Mouse (Mus musculus) spleen, embryonic (tissue): ENCODE measurements around the gene Tmem43.

Source experiments
- CTCF ChIA-PET: fragments of 350-600 bp; sonication (Branson Sonifier 250); formaldehyde crosslinking; loops from one replicate; lab custom pipeline; 2022; lab: Charles Lee

Gene Tmem43

DNA sequence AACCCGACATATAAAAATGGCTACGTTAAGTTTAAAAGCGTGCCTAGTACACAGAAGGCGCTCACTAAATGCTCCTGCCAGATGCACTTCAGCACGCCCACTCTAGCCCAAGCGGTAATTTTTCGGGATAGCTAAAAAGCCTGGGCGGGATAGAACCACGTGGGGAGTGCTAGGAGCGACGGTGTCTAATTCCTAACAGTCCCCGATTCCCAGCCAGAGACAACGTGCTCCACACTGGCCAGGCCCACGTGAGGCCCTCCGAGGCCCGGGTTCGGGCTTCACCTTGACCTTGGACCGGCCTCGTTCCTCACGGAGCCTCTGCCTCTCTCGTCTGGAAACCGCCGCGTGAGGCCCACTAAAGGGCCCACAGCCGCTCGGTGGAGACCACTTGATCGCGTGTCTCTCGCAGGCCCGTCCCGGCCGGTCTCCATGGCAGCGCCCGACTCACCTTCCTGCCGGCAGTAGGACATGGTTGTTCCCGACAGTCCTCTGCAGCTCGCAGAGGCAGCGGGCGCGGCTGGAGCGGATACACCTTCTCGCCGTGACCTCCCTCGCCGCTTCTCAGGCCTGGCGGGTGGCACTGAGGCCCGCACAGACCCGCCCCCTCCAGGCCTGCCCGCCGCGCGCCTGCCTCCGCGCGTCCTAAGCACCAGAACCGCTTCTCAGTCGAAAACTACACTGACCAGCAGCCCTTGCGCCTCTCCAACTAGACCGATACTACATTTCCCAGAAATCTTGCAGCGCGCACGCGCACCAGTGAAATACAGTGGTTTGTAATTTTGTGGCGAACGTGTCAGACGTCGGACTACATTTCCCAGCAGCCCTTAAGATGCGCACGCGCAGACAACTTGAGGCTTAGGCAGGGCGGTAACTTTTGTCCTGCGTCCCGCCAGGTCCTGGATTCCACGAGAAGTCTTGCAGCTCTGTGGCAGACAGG lies at the start of gene Tmem43, which contains the start of gene Chchd4:
Gene Tmem43, plus strand, starts transcription at position 836 of the 937 bp plus-strand sequence.
Gene Chchd4, minus strand, starts transcription at position 679 of the 937 bp plus-strand sequence.
- CTCF ChIA-PET = no interaction called here

DNA sequence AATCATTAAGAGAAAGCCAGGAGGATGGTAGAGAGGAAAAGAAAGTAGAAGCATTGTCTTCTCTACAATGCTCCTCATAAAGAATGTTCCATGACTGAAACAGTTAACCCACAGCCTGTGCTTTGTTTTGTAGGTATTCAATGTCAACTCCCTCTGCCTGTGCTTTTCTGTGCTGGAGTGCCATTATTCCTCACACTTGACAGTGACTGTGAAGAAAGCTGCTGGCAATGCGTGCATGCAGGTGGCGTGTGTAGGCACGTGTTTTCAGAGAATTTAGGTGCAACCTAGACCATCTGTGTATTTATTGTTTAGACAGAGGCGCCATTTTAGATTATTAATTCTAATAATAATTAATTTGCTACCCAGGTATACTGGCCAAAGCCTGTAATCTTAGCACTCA lies 49.4 kb upstream of the Tmem43 start:
- CTCF ChIA-PET = no interaction called here

DNA sequence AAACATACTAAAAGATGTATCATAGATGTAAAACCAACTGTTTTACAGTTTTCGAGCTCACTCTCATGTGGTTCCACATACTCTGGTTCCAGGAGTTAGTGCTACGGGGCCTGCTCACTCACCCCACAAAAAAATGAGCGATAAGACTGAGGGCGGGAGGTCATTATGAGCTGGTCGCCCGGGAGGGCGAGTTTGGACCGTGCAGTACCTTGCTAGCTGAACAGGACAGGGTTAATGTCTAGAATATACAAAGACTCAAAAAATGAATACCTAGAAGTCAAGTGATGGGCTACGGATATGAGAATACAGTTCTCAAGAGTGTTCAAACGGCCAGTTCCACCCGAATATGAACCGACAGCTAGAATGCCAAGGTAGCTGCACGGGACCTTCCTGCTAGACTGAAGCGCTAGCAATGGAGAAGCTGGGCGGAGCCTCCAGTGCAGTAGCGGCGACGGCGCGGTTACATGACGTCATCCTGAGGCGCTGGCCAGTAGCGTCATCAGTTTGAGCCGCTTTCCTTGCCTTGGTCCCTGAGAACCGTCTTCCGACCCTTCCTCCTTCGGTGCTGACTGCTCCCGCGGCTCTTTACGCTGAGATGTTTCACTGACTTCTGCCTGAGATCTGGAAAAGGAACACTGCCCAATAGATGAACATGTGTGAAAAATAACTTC lies 32.9 kb upstream of the Tmem43 start:
- CTCF ChIA-PET = interaction anchor here (0.7 kb wide), 1 partner anchor 763 kb away, joined by 4 read pairs; no protein-coding TSS in a partner anchor

DNA sequence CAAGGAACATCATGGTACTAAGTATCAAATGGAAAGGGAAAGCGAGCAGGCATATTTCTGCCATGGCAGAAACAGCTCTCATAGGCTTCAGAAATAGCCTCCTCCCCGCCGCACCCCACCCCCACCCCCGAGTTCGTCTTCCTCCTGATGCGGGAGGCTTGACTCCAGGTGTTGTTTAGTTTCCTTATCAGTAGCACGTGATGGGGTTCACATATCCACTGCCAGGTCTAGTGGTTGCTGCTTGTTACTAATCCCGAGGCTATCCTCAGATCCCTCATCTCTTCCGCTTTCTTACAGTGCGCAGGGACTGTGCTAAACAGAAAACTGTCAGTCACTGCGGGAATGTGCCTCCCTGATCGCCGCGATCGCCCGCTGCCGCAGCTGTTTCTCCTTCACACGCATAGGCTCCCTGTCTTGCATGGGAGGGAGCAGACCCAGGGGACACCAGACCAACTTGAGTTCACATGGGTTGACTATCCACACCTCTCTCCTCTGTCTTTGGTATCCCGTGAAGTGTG lies 32.3 kb upstream of the Tmem43 start:
- CTCF ChIA-PET = interaction anchor here (0.7 kb wide), 1 partner anchor 764 kb away, joined by 4 read pairs; no protein-coding TSS in a partner anchor

DNA sequence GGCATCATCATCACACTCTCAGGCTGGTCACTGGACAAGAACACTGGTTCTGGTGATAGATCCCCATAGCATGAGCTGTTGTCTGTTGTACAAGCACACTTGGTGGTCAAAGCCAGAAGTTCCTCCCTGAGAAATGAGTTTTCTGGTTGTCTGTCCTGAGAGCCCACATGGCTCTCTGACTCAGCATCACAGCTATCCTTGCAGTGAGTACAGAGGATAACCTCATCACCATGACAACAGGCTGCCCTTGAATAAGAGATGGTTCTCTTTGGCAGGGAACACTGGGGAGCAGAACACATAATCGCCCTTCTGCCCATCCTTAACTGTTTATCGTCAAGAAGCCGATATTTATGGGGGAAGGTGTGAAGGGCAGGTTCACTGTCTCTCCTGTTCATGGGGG lies 28.2 kb upstream of the Tmem43 start:
- CTCF ChIA-PET = no interaction called here

DNA sequence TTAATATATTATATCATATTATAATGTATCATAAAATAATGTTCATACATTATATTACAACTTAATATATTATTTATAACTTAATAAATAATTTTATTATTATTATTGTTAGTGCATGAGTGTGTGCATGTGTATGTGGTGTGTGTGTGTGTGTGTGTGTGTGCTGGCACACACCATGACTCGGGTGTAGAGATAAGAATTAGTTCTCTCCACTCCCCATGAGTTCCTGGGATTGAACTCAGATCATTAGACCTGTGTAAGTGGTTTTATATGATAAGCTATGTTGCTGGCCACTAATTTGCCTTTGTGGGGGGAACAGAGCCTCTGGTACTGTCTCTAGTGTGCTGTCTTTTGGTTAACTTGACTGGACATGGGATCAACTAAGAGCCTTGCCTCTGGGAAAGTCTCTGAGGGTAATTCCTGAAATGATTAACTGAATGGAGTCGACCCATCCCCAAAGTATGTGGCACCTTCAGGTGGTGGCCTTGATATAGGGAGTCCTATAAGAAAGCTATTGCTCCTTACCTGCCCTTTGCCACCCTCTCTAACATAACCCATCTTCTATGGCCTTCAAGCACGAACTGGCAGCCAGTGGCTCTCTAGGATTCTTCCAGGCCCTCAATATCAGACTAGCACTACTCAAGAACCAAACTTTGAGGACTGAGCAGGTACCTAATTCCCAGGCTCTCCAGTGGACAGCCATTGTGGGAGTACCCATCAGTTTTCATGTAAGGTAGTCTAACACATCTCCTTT lies 23.9 kb upstream of the Tmem43 start:
- CTCF ChIA-PET = no interaction called here

DNA sequence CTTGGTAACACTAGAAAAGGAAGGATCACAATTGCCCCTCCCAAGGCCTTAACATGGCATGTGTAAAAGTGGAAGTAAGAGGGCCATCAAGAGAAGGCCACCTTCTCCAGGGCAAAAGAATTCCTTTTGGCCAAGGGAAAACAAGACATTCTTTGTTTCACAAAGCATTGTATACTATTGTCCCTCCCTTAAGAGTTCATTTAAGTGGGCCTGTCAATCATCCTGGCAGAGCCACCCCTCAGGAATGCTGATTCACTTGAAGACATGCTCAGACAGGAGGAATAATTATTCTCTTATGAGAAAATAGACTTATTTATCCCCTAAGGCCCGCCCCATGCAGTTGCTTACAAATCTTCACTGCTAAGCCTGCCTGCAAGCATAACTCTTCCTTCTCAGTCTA lies 21.4 kb upstream of the Tmem43 start:
- CTCF ChIA-PET = no interaction called here

DNA sequence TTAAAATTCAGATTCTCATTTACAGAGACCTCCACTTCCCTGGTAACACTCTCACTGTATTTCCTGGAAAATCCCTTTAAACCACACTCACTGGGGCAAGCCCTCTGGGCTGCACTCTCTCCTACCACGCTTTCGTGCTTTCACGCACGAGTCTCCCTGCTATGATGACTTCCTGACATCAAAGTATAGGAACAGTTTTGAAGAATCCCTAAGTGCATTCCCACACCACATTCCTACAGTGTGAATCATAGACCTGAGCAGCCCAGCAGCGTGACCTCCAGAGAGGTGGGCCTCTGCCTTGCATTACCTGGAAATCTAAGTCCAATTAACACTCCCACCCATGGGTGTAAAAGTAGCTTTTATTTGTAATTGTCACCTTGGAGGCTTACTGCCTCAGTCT lies 19.0 kb upstream of the Tmem43 start:
- CTCF ChIA-PET = no interaction called here

DNA sequence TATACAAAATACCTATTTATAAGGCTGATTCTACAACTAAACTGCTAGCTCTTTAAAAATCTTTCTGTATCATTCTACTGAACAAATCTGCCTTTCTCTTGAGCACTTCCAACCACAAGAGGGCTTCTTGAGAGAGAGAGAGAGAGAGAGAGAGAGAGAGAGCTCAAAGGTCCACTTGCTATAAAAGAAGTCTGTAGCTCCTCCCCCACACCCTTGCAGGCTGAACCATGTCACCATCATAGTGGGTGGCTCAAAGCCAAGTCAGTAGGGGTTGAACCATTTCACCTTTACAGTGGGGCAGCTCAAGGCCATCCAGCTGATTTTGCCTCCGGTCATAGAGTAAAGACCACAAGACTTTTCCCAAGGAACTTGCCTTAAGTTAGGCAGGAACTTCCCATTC lies 14.0 kb upstream of the Tmem43 start:
- CTCF ChIA-PET = interaction anchor here (0.6 to 0.7 kb wide), 2 partner anchors 153 to 704 kb away, joined by 3 to 9 read pairs; no protein-coding TSS in a partner anchor

DNA sequence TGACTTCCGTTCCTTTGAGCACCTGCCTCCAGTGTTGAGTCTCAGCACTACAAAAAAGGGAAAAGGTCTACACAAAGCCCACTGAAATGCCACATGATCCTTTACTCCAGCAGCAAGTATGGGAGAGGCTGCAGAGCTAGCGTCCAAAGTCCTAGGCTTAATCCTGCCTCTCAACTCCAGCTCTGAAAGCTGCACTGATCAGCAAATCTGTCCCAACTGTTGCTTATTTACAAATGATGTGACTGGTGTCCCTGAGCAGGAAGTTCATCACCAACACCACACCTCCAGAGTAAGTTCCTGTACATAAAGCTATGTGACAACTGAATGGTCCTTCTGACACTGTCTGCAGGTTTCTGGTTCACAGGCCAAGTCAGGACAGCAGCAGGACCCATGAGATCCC lies 7.7 kb upstream of the Tmem43 start:
- CTCF ChIA-PET = no interaction called here

DNA sequence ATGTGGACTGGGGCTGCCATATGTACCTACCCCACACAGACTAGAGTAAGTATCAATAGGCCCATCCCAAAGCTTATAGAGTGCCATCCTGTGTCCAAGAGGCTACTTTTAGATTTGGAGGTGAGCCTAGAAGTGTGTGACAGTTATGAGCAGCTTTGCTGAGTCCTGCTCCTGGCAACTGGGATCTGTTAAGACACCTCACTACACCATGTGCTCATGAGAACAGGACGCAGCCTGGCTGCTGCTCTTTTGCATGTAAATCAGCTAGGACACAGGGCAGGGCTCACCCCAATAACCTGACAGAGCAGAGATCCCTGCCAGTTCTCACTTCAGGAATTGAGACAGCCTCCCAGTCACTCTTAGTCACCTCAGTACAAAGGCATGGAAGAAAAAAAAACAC lies 6.4 kb upstream of the Tmem43 start:
- CTCF ChIA-PET = no interaction called here

DNA sequence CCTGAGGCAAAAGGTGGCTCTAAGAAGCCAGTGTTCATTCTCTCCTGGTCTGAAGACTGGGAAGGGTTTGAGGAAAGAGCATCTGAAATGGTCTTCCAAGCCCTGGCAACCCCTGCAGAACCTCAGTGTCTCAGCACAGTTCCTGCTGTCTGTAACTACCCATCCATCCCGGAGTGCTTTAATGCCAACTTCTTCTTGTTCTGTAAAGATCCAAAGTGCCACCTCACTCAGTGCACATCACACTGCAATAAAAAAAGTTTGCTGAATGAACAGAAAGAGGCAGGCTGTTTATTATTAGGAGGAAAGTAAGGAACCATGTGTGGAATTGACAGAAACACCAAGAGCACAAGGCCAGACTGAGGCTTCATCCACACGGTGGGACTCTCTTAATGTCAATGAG lies 2.8 kb upstream of the Tmem43 start:
- CTCF ChIA-PET = no interaction called here

DNA sequence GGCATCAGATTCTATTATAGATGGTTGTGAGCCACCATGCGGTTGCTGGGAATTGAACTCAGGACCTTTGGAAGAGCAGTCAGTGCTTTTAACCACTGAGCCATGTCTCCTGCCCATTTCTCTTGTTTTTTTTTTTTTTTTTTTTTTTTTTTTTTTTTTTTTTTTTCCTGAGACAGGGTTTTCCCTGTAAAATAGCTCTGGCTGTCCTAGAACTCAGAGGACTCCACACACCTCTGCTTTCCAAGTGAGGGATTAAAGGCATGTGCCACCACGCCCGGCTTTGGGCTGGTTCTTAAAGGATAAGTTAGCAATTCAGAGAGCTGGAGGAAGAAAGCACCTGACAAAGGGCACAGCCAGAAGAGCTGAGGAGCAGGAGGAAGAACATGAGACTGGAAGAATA lies 2.1 kb upstream of the Tmem43 start:
- CTCF ChIA-PET = interaction anchor here (0.6 kb wide), 1 partner anchor 346 kb away, joined by 7 read pairs; no protein-coding TSS in a partner anchor

DNA sequence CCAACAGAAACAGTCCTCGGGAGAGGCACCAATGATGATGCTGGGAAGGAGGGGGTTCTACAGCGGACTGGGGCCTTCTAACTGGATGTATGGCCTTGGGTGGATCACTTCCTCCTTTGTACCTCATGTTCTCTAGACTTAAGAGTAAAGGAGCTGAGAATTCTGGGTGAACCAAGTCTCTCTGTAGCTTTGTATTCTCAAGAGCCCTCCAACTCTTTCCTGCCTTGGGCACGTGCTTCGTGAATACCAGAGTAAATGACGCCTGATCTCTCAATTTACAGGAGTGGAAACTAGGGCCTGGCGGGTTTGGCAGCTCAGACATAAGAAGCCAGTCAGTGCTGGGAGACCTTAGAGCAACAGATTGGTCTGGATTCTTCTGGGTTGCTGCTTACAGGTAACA lies 1.2 kb upstream of the Tmem43 start:
- CTCF ChIA-PET = no interaction called here

DNA sequence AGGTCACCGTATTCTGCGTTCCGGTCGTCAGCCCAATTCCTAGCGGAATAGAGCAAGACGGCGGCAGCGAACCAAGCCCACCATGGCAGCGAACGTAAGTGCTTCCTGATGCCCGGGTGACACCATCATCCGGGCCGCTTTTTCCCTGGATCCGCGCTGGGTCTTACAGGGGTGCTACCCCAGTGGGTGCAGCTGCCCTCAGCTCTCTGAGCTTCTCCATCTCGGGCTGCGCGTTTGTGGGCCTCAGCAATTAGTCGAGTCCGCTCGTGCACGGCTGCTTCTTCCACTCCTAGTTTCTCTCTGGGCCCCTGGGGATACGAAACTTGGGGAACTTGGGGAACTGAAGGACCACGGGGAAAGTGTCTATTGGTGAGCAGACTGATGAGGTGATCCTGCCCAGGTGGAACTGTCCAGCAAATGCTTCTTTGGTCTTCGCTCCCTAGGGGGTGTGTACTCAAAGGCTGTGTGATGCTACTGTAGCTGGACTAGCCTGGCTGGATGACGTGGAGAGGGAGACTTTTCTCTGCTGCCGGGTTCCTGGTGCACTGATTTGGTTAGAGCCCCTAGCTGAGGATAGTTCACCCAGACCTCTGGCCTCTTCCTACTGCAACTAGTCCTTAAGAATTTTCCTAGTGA lies 420 bp downstream of the Tmem43 start:
- CTCF ChIA-PET = no interaction called here

DNA sequence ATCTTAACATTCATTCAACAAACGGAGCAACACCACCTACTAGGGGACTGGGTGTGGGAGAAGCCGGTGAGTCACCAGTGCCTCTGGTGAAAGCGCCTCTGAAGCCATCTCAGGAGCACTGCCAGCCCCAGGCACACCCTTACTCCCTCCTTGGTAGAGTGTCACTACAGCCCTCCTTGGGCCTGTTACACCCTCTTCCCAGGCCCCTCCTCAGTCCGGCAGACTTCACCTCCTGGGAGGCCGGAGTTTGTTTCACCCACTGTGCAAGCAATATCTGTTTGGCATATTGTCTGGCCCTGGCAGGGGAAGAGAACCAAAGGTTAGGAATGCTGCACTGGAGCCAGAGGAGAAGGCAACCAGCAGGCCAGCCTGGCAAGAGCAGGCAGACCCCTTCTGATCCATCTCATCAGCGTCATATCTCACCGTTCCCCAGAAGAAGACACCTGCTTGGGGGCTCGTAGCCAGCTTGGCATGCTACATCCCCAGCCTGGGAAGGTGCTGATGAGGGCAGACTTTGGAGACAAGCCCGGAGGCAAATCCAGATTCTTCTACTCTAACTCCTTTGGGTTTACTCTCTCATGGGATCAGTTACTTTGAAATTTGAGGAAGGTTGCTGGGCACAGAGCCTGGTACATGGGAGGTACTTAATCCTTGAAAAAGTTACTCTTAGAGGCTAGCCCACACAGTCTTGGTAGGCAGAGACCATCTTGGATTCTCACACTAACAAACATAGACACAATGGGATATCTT lies 1.1 kb downstream of the Tmem43 start:
- CTCF ChIA-PET = no interaction called here

DNA sequence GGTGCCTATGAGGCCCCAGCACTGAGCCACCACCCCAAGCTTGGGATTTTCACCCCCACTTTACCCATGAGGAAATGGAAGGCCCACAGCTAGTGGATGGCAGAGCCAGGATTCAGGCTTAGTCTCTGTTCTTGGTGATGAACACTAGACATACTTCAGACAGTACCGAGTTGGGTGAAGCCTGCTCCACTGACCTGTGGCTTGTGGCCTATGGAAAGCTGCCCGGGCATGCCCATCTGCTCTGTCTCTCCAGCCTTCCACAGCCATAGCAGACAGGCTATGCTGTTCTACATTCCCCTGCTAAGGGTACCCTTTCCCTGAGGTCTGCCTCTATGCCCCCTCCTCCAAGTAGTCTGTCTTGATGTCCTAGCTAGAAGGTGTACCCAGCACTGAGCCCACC lies 3.0 kb downstream of the Tmem43 start:
- CTCF ChIA-PET = no interaction called here

DNA sequence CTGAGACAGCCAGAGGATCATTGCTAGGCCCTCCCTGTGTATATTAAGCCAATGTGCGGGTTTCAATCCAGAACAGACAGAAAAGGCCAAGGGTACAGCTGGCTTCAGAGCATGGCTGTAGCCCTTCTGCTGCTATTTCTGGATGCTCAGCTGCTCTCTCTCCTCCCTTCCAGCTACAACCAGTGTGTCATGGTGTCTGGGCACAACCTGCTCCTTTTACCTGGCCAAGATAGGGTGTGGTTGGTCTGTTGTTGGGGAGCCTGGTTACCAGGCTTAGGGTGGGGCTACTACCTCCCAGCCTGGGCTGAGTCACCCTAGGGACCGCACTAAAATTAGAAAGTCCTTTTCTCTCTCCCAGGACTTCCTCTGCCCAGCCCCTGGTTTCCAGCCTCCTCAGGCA lies 9.9 kb downstream of the Tmem43 start:
- CTCF ChIA-PET = no interaction called here

DNA sequence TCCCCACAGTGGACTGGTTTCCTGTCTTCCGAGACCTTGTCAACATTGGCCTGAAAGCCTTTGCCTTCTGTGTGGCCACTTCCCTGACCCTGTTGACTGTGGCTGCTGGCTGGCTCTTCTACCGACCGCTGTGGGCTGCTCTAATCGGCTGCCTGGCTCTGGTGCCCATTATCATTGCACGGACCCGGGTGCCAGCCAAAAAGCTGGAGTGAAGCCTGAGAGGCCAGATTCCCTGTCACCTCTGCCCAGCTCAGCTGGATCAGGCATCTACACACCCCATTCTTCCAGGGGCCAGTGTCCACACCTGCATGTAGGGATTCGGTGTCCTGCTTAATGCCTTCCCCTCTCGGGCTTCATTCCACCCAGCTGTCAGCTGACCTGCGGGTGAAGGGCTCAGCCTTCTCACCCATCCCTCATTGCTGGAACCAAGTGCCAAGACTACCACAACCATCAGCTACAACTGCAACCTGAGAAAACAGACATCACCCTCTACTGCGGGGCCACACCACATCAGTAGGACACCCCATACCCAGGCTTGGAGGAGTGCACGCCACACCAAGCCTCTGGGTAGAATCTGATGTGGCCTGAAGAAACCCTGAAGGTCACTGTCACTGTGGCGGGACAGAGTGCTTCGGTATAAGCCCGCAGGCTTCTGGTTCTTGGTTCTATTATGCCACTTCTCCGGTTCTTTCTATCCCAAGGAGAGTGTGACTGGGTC lies 13.4 kb downstream of the Tmem43 start:
- CTCF ChIA-PET = no interaction called here
